Mouse (Mus musculus) limb, embryonic 12.5 days (tissue): Measurements from ENCODE around the gene Kdelr1. TPM values are rescaled to one million over a fixed set of nuclear protein-coding genes. Genes with fewer than 3 reads are reported as not detected.

Source experiments
- ATAC-seq: fragments of 200-750 bp; cut with Nextera tagmentation; 2 replicates; pipeline ENCODE4 v1.8.0; 2017; ENCODE audit warnings: low read depth, moderate TSS enrichment; ENCODE audit not compliant: insufficient number of reproducible peaks, insufficient read depth, low FRiP score, low TSS enrichment
- H3K27ac ChIP-seq: fragments of 300-500 bp; sonication (generic); 2 replicates; pipeline ENCODE4 v1.5.1; 2016; ENCODE audit warnings: mild to moderate bottlenecking, moderate library complexity
- H3K27me3 ChIP-seq: fragments of 300-500 bp; sonication (generic); 2 replicates; pipeline ENCODE4 v1.6.1; 2016; ENCODE audit warnings: mild to moderate bottlenecking, moderate library complexity
- H3K36me3 ChIP-seq: fragments of 300-500 bp; sonication (generic); 2 replicates; pipeline ENCODE4 v1.6.1; 2016; ENCODE audit warnings: mild to moderate bottlenecking, moderate library complexity
- H3K4me1 ChIP-seq: fragments of 300-500 bp; sonication (generic); replicated peaks from 2 replicates; pipeline ENCODE4 v1.6.1; 2016
- H3K4me2 ChIP-seq: fragments of 300-500 bp; sonication (generic); 2 replicates; pipeline ENCODE4 v1.6.1; 2016; ENCODE audit warnings: mild to moderate bottlenecking, moderate library complexity
- H3K4me3 ChIP-seq: fragments of 300-500 bp; sonication (generic); replicated peaks from 2 replicates; pipeline ENCODE4 v1.5.1; 2016; ENCODE audit warnings: mild to moderate bottlenecking
- H3K9ac ChIP-seq: fragments of 300-500 bp; sonication (generic); replicated peaks from 2 replicates; pipeline ENCODE4 v1.6.1; 2016; ENCODE audit warnings: mild to moderate bottlenecking, moderate library complexity
- H3K9me3 ChIP-seq: fragments of 300-500 bp; sonication (generic); 2 replicates; pipeline ENCODE4 v1.6.1; 2016; ENCODE audit warnings: mild to moderate bottlenecking, moderate library complexity
- WGBS: fragments of 180-500 bp; shearing (Covaris S2); methylation state at CpG from one replicate; pipeline ENCODE4 v1.1.7; 2016; 5-methylcytosine and 5-hydroxymethylcytosine counted together
- polyA plus RNA-seq: library from polyadenylated mRNA; unstranded; fragments of >200 nt; fragmentation: Nextera tagmentation; extraction: Ambion mirVana; gene quantifications from 2 replicates; pipeline ENCODE4 v1.2.1, GENCODE M21; 2016

The Kdelr1 gene
- polyA plus RNA-seq, result 50.0 and 65.6 TPM in 2 replicates

DNA sequence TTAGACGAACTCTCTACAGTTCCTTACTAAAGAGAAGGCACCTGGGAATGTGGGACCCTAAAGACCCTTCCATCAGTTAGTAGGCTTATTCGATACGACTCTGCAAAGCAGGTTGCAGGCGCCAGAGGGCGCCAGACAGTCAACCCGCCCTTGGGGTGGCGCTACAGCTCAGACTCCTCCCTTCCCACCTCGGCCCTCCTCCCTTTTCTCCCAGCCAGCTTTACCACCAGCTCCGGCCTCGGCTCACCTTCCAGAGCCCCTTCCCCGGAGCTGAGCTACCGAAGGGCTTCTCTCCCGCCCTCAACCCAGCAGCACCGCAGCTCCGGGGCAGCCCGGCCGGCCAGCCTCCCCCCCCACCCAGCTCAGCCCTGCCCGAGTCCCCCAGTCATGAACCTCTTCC, at the start of gene Kdelr1:
Gene Kdelr1 (plus strand): TSS at position 149 of the 400 bp plus-strand sequence.
- peaks cover 38% of the 10 kb centered on the region for H3K36me3 ChIP-seq
- peak; percentile 67 for ATAC-seq
- H3K27me3 ChIP-seq, result peaks cover 46% of the 10 kb centered on the region
- peaks cover 50% of the 10 kb centered on the region for H3K4me1 ChIP-seq
- WGBS, result 2% methylated on average over 18 of the region's 18 CpGs
- H3K27ac ChIP-seq, result peak within 1 kb of the TSS; percentile 89
- peak within 1 kb of the TSS; percentile 72 for H3K4me3 ChIP-seq
- H3K4me2 ChIP-seq, result peak within 1 kb of the TSS; percentile 76
- no peaks in the 10 kb centered on the region for H3K9me3 ChIP-seq
- peak within 1 kb of the TSS; percentile 96 for H3K9ac ChIP-seq

DNA sequence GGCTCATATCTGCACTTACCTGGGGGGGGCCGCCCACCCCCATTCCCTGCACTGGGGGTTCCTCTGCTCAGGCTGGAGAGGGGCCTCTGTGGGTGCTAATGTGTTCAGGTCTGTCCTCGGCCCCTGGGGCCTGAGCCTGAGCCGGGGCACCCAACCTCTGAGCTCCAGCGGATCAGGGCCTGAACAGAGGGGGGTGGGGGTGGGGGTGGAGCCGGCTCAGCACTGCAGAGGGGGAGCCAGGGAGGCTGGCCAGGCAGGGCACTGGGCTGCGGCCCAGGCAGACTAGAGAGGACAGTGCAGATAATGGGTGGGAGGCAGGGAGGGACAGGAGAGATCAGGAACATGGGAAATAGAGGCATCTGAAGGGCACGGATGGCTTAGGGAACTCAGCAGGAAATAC, 48.0 kb upstream of the Kdelr1 start, which contains the start of gene Kcnj14:
Gene Kcnj14 (minus strand): TSS at position 185 of the 400 bp plus-strand sequence.
- Histone ChIP-seq H3K36me3 (peaks cover 72% of the 10 kb centered on the region), H3K4me1 (peaks cover 6% of the 10 kb centered on the region), H3K27me3 (peaks cover 10% of the 10 kb centered on the region), H3K9me3 (no peaks in the 10 kb centered on the region), H3K9ac (no peak within 1 kb of the TSS), H3K27ac (no peak within 1 kb of the TSS), H3K4me2 (no peak within 1 kb of the TSS), H3K4me3 (no peak within 1 kb of the TSS)
- WGBS, result 70% methylated on average over 7 of the region's 7 CpGs
- ATAC-seq, result no peak

- no peak overlapping the region for H3K27ac ChIP-seq
- no peaks in the 10 kb centered on the region for H3K9me3 ChIP-seq
- no peak overlapping the region for H3K9ac ChIP-seq
- peaks cover 72% of the 10 kb centered on the region for H3K36me3 ChIP-seq
- peaks cover 7% of the 10 kb centered on the region for H3K27me3 ChIP-seq
- ATAC-seq, result no peak
- H3K4me1 ChIP-seq, result peaks cover 8% of the 10 kb centered on the region
- H3K4me2 ChIP-seq, result no peak overlapping the region
- no peak overlapping the region for H3K4me3 ChIP-seq
- 95% methylated on average over 7 of the region's 7 CpGs for whole genome bisulfite sequencing
Observed at GRCm38 (mm10) chr7:45826631-45827030, 45.9 kb upstream of the Kdelr1 start.

DNA sequence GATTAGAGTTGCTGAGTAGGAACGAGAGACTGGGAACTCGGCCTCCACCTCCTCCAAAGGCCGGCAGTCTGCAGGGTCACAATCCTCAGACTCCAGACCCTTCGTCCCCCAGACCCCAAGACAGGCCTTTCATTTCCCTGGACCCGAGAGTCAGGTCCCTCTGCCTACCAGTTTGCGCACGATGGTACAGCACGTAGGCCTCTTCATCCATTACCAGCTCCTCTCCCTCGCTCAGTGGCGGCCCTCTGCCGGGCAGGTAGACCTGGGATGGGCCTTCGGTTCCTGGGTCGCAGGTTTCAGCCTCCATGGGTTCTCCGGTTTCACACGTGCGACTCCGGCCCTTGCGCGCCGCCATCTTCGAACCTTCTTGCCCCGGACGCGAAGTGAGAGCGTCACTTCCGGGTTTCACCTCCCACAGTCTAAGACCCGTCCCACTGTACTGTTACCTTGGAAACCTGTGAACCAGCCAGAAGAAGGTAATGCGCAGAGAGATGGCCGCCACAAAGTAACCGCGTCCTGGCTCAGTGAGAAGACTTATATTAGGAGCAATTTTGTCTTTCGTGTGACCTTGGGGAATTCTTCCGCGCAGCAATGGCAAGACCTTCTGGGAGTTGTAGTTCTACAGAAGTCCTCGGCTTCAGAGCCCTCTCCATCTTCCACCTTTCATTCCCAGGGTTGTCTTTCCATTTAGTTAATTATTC, 42.0 kb upstream of the Kdelr1 start, which contains the start of gene Grwd1:
Gene Grwd1 (minus strand): TSS at position 518 of the 701 bp plus-strand sequence.
- Histone ChIP-seq H3K36me3 (peaks cover 39% of the 10 kb centered on the region), H3K4me3 (peak within 1 kb of the TSS; percentile 92), H3K27me3 (peaks cover 47% of the 10 kb centered on the region), H3K4me2 (peak within 1 kb of the TSS; percentile 87), H3K4me1 (peaks cover 18% of the 10 kb centered on the region), H3K27ac (no peak within 1 kb of the TSS), H3K9me3 (no peaks in the 10 kb centered on the region), H3K9ac (peak within 1 kb of the TSS; percentile 69)
- peak; percentile 84 for ATAC-seq
- WGBS, result under 1% methylated on average over 35 of the region's 35 CpGs

DNA sequence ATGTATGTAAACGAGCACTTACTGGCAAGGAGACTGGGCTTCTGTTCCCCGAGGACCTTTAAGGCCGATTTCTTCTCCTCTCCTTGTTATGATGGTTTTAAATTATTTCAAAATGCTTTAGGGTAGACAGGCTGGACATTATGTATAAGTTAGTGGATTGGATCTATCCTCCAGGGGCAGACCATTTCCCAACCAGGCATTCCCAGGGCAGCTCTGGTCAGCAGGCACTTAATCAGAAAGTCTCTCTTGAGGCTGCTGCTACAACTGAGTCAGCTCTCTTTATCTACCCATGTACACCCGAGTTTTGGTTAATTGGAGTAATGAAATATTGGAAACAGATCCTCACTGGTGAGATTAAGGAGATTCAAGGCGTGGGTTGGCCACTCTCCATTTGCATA, 41.4 kb upstream of the Kdelr1 start:
- H3K4me2 ChIP-seq, result peak overlapping the region; percentile 87
- H3K9ac ChIP-seq, result 0 out of 2 replicates have a peak overlapping the region, but pooled peaks have one; percentile 69
- peaks cover 51% of the 10 kb centered on the region for H3K27me3 ChIP-seq
- 20% methylated on average over 5 of the region's 5 CpGs for WGBS
- H3K36me3 ChIP-seq, result peaks cover 33% of the 10 kb centered on the region
- 0 out of 2 replicates have a peak, but pooled peaks have one; percentile 17 for ATAC-seq
- no peaks in the 10 kb centered on the region for H3K9me3 ChIP-seq
- H3K4me1 ChIP-seq, result peaks cover 18% of the 10 kb centered on the region
- peak overlapping the region; percentile 92 for H3K4me3 ChIP-seq
- H3K27ac ChIP-seq, result no peak overlapping the region

- no peak overlapping the region for H3K27ac ChIP-seq
- H3K27me3 ChIP-seq, result peaks cover 61% of the 10 kb centered on the region
- H3K4me1 ChIP-seq, result peaks cover 18% of the 10 kb centered on the region
- WGBS, result 10% methylated on average over 30 of the region's 30 CpGs
- peaks cover 20% of the 10 kb centered on the region for H3K36me3 ChIP-seq
- no peak overlapping the region for H3K9ac ChIP-seq
- no peak for ATAC-seq
- no peaks in the 10 kb centered on the region; the same call in 1 of the 2 replicates for H3K9me3 ChIP-seq
- H3K4me3 ChIP-seq, result peak overlapping the region; percentile 44
- H3K4me2 ChIP-seq, result peak overlapping the region; percentile 62
Observed at GRCm38 (mm10) chr7:45832428-45832827, 40.1 kb upstream of the Kdelr1 start.

DNA sequence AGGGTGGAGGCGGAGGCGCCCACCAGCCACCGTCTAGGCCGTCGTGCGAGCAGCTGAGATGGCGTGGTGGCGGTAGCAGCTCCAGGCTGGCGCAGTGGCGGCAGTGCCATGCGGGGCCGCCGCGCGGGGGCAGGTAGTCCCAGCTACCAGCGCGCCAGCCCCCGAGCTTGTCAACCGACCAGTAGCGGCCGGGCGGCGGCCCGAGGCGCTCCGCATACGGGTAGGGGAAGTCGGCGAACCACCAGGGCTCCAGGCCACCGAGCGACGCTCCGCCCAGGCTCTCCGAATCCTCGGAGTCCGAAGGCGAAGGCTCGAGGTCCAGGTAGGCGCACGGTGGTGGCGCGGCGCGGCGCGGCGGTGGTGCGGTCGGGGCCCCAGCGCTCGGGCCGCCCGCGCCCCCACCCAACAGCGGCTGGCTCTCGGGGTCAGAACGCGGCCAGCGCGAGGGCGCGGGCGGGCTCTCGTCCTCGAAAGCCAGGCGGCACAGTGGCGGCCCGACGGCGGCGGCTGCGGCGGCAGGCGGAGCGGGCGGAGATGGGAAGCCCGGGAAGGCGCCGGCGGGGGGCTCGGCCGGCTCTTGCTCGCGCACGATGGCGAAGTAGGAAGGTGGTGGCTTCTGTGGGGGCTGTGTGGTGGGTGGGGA, 39.3 kb upstream of the Kdelr1 start:
- H3K4me3 ChIP-seq, result peak overlapping the region; percentile 44
- no peak for ATAC-seq
- peak overlapping the region; percentile 48 for H3K9ac ChIP-seq
- WGBS, result under 1% methylated on average over 72 of the region's 86 CpGs
- H3K4me1 ChIP-seq, result peaks cover 18% of the 10 kb centered on the region
- peaks cover 65% of the 10 kb centered on the region for H3K27me3 ChIP-seq
- H3K4me2 ChIP-seq, result peak overlapping the region; percentile 62
- H3K27ac ChIP-seq, result 0 out of 2 replicates have a peak overlapping the region, but pooled peaks have one; percentile 7
- no peaks in the 10 kb centered on the region; the same call in 1 of the 2 replicates for H3K9me3 ChIP-seq
- H3K36me3 ChIP-seq, result peaks cover 12% of the 10 kb centered on the region

- Histone ChIP-seq H3K36me3 (peaks cover 5% of the 10 kb centered on the region), H3K27ac (no peak overlapping the region), H3K4me1 (peaks cover 18% of the 10 kb centered on the region), H3K27me3 (peaks cover 65% of the 10 kb centered on the region), H3K9ac (peak overlapping the region; percentile 48), H3K4me3 (peak overlapping the region; percentile 44), H3K9me3 (no peaks in the 10 kb centered on the region; the same call in 1 of the 2 replicates), H3K4me2 (peak overlapping the region; percentile 62)
- no peak for ATAC-seq
- WGBS, result under 1% methylated on average over 26 of the region's 31 CpGs
Observed at GRCm38 (mm10) chr7:45833924-45834323, 38.6 kb upstream of the Kdelr1 start.

- H3K9ac ChIP-seq, result no peak overlapping the region
- no peaks in the 10 kb centered on the region for H3K4me1 ChIP-seq
- no peak overlapping the region for H3K4me2 ChIP-seq
- H3K4me3 ChIP-seq, result no peak overlapping the region
- H3K36me3 ChIP-seq, result no peaks in the 10 kb centered on the region
- ATAC-seq, result no peak
- 85% methylated on average over 10 of the region's 10 CpGs for WGBS
- peaks cover 48% of the 10 kb centered on the region for H3K27me3 ChIP-seq
- no peaks in the 10 kb centered on the region for H3K9me3 ChIP-seq
- no peak overlapping the region for H3K27ac ChIP-seq
Observed at GRCm38 (mm10) chr7:45842950-45843744, 29.4 kb upstream of the Kdelr1 start.

DNA sequence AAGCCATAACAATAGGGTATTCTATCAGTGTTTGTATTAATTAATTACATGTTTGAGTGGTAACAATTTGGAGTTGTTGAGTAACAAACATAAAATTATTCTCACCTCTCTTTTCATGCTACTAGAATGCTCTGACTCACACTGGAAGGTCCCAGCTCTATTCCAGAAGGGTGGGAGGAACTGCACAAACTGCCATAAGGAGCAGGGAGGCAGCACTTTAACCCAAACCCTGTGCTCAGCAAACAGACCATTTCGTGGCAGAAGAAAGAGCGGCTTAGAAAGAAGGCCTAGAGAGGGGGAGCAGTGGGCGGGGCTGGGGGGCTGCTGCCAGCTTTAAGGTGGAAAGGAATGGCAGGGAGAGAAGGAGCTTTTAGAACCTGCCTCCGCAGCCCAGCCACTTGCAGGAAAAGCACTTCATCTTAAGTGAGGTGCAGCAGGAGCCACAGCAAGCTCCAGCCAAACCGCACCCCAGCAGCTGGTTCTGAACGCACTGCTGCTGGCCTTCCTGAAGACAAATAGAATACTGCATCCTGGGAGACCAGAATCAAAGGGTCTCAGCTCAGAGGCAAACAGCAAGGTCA, 24.0 kb upstream of the Kdelr1 start:
- WGBS, result 16% methylated on average over 6 of the region's 6 CpGs
- H3K9me3 ChIP-seq, result no peaks in the 10 kb centered on the region
- H3K4me2 ChIP-seq, result no peak overlapping the region
- no peak overlapping the region for H3K4me3 ChIP-seq
- H3K36me3 ChIP-seq, result no peaks in the 10 kb centered on the region
- no peak overlapping the region for H3K27ac ChIP-seq
- no peaks in the 10 kb centered on the region; the same call in 1 of the 2 replicates for H3K4me1 ChIP-seq
- ATAC-seq, result no peak
- H3K9ac ChIP-seq, result no peak overlapping the region
- H3K27me3 ChIP-seq, result peaks cover 20% of the 10 kb centered on the region
